Mouse (Mus musculus) kidney, adult 10 weeks (tissue): Measurements from ENCODE around the gene Gm21725. TPM values are rescaled to one million over a fixed set of nuclear protein-coding genes. Genes with fewer than 3 reads are reported as not detected.

Experiments used
- polyA plus RNA-seq: library from polyadenylated mRNA; stranded (reverse); fragments of 350-450 nt; fragmentation: Illumina TruSeq; extraction: RNeasy Lipid Tissue Mini Kit (QIAGEN cat#74804); gene quantifications from one replicate; pipeline ENCODE4 v1.2.3, GENCODE M21; 2014; ENCODE audit warnings: low read depth, low replicate concordance

Gm21725 gene
- polyA plus RNA-seq: not detected

DNA sequence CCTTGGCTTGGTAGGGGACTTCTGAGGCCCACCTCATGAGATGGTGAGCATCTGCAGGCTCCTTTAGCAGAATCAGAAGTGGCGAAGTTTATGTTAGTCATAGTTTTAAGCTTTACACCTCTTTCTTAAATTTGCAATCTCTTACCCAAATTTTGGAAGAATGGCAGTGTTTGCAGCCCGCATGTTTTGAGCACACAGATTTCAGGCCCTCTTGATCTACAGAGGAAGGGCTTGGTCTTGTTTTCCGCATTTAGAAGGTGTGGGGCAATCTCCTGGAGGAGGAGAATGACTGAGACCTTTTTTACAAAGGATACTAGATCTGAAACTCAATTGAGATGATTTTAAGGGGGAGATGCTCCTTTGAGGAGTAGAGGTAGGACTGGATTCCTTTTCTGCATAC, at the start of gene Gm21725:
Gene Gm21725 (minus strand): TSS at position 101 of the 400 bp plus-strand sequence.

Other genes starting within 250 kb of the Gm21725 start
- not detected for gene Gm21891, start 215.6 kb downstream of the Gm21725 start, polyA plus RNA-seq
- gene Gm21425, start 187.1 kb downstream of the Gm21725 start, polyA plus RNA-seq: not detected
- not detected for gene Gm21828, start 125.1 kb downstream of the Gm21725 start, polyA plus RNA-seq
- gene Gm21440, start 96.7 kb downstream of the Gm21725 start, polyA plus RNA-seq: not detected
- not detected for gene Gm21454, start 96.6 kb downstream of the Gm21725 start, polyA plus RNA-seq
- not detected for gene Gm21866, start 116.5 kb upstream of the Gm21725 start, polyA plus RNA-seq
- not detected for gene Gm20773, start 145.0 kb upstream of the Gm21725 start, polyA plus RNA-seq